Mouse (Mus musculus) liver, postnatal 0 days (tissue): ENCODE results near the gene Zyx. TPM values are rescaled to one million over a fixed set of nuclear protein-coding genes. Genes with fewer than 3 reads are reported as not detected.
A peak's percentile ranks its signal among the peaks of the same experiment; 100 is the strongest.

ENCODE experiments used
- ATAC-seq: fragments of 200-750 bp; cut with Nextera tagmentation; 2 replicates; pipeline ENCODE4 v1.8.0; 2017; ENCODE audit warnings: mild to moderate bottlenecking, moderate library complexity
- DNase-seq: peaks from one replicate; pipeline ENCODE4 v3.0.0-alpha.2; 2016
- H3K27ac ChIP-seq: fragments of 300-500 bp; sonication (generic); 2 replicates; pipeline ENCODE4 v1.5.1; 2014; ENCODE audit warnings: antibody characterized with exemption, moderate library complexity, mild to moderate bottlenecking, low read depth
- H3K27me3 ChIP-seq: fragments of 300-500 bp; sonication (generic); 2 replicates; pipeline ENCODE4 v1.6.1; 2014; ENCODE audit warnings: low read length, control low read depth, mixed read lengths; ENCODE audit not compliant: insufficient read depth
- H3K36me3 ChIP-seq: fragments of 300-500 bp; sonication (generic); replicated peaks from 2 replicates; pipeline ENCODE4 v1.6.1; 2014; ENCODE audit warnings: mild to moderate bottlenecking, control low read depth, low read length, moderate library complexity, mixed read lengths; ENCODE audit not compliant: insufficient read depth
- H3K4me1 ChIP-seq: fragments of 300-500 bp; sonication (generic); 2 replicates; pipeline ENCODE4 v1.6.1; 2014; ENCODE audit warnings: antibody characterized with exemption, mild to moderate bottlenecking, control low read depth; ENCODE audit not compliant: insufficient read depth
- H3K4me2 ChIP-seq: fragments of 300-500 bp; sonication (generic); 2 replicates; pipeline ENCODE4 v1.6.1; 2014; ENCODE audit warnings: low read depth, mild to moderate bottlenecking, low read length, moderate library complexity, mixed read lengths
- H3K4me3 ChIP-seq: fragments of 300-500 bp; sonication (generic); 2 replicates; pipeline ENCODE4 v1.5.1; 2014; ENCODE audit warnings: low read depth, low read length
- H3K9ac ChIP-seq: fragments of 300-500 bp; sonication (generic); replicated peaks from 2 replicates; pipeline ENCODE4 v1.6.1; 2014; ENCODE audit warnings: mild to moderate bottlenecking, moderate library complexity
- H3K9me3 ChIP-seq: fragments of 300-500 bp; sonication (generic); 2 replicates; pipeline ENCODE4 v1.6.1; 2016; ENCODE audit warnings: mild to moderate bottlenecking, control low read depth, low read length, mixed read lengths
- CTCF ChIP-seq: sonication (generic); IDR thresholded peaks from 2 replicates; pipeline ENCODE4 v1.5.1; 2016; ENCODE audit warnings: antibody characterized with exemption, low read depth
- EP300 ChIP-seq: IDR thresholded peaks from 2 replicates; pipeline ENCODE4 v1.6.1; 2016; ENCODE audit warnings: antibody characterized with exemption, low read depth, mild to moderate bottlenecking
- WGBS: fragments of 180-500 bp; shearing (Covaris S2); extraction: QIAGEN DNeasy Blood & Tissue Kit; methylation state at CpG from one replicate; pipeline ENCODE4 v1.1.7; 2014; ENCODE audit not compliant: insufficient replicate concordance; 5-methylcytosine and 5-hydroxymethylcytosine counted together
- polyA plus RNA-seq: library from polyadenylated mRNA; unstranded; fragments of >200 nt; fragmentation: Nextera tagmentation; extraction: Ambion mirVana; gene quantifications from 2 replicates; pipeline ENCODE4 v1.2.1, GENCODE M21; 2015

Zyx gene
- polyA plus RNA-seq, 1 experiment from 2014 or later, result 55.3 TPM

GRCm38 (mm10) chr6:42339189-42339588, 10.2 kb upstream of the Zyx start:
- 53% methylated on average over 2 of the region's 2 CpGs for WGBS
- ATAC-seq (no peak), DNase-seq (no peak)
- Histone ChIP-seq H3K9ac (no peak overlapping the region), H3K4me1 (no peaks in the 10 kb centered on the region), H3K9me3 (no peaks in the 10 kb centered on the region), H3K36me3 (no peaks in the 10 kb centered on the region), H3K27me3 (no peaks in the 10 kb centered on the region), H3K4me3 (no peak overlapping the region), H3K27ac (no peak overlapping the region), H3K4me2 (no peak overlapping the region)
- TF ChIP-seq CTCF (no peak), EP300 (no peak)

GRCm38 (mm10) chr6:42339981-42340380, 9.4 kb upstream of the Zyx start:
- H3K4me1 ChIP-seq, result 0 out of 2 replicates have a peak, but pooled peaks cover 2% of the 10 kb centered on the region
- H3K4me3 ChIP-seq, result no peak overlapping the region
- TF ChIP-seq CTCF, result no peak
- TF ChIP-seq EP300, result no peak
- H3K27ac ChIP-seq, result no peak overlapping the region
- no peaks in the 10 kb centered on the region for H3K36me3 ChIP-seq
- WGBS, result 69% methylated on average over 5 of the region's 5 CpGs
- no peak overlapping the region for H3K9ac ChIP-seq
- no peaks in the 10 kb centered on the region for H3K9me3 ChIP-seq
- H3K4me2 ChIP-seq, result no peak overlapping the region
- no peak for DNase-seq
- ATAC-seq, result no peak
- no peaks in the 10 kb centered on the region for H3K27me3 ChIP-seq

GRCm38 (mm10) chr6:42342171-42342570, 7.3 kb upstream of the Zyx start:
- ATAC-seq (no peak), DNase-seq (no peak)
- no peaks in the 10 kb centered on the region for H3K36me3 ChIP-seq
- TF ChIP-seq CTCF, result no peak
- TF ChIP-seq EP300, result no peak
- no peaks in the 10 kb centered on the region for H3K9me3 ChIP-seq
- 0 out of 2 replicates have a peak, but pooled peaks cover 2% of the 10 kb centered on the region for H3K4me1 ChIP-seq
- no peaks in the 10 kb centered on the region for H3K27me3 ChIP-seq
- H3K4me2 ChIP-seq, result no peak overlapping the region
- H3K9ac ChIP-seq, result no peak overlapping the region
- H3K27ac ChIP-seq, result no peak overlapping the region
- H3K4me3 ChIP-seq, result no peak overlapping the region
- 46% methylated on average over 1 of the region's 1 CpGs for WGBS

- Histone ChIP-seq H3K4me2 (no peak overlapping the region), H3K4me1 (peaks cover 4% of the 10 kb centered on the region), H3K27me3 (no peaks in the 10 kb centered on the region), H3K36me3 (no peaks in the 10 kb centered on the region), H3K27ac (peak overlapping the region; percentile 55), H3K9ac (no peak overlapping the region), H3K4me3 (no peak overlapping the region), H3K9me3 (no peaks in the 10 kb centered on the region)
- no peak for TF ChIP-seq EP300
- TF ChIP-seq CTCF, result no peak
- DNase-seq, result no peak
- no peak for ATAC-seq
- WGBS, result 61% methylated on average over 9 of the region's 9 CpGs
Measured at GRCm38 (mm10) chr6:42343361-42344120, 5.9 kb upstream of the Zyx start.

GRCm38 (mm10) chr6:42344255-42344654, 5.2 kb upstream of the Zyx start:
- H3K36me3 ChIP-seq, result no peaks in the 10 kb centered on the region
- DNase-seq (no peak), ATAC-seq (no peak)
- no peaks in the 10 kb centered on the region for H3K9me3 ChIP-seq
- no peak overlapping the region for H3K4me3 ChIP-seq
- H3K9ac ChIP-seq, result no peak overlapping the region
- no peaks in the 10 kb centered on the region for H3K27me3 ChIP-seq
- WGBS, result 60% methylated on average over 1 of the region's 1 CpGs
- H3K4me1 ChIP-seq, result peaks cover 8% of the 10 kb centered on the region
- peak overlapping the region; percentile 55 for H3K27ac ChIP-seq
- no peak overlapping the region for H3K4me2 ChIP-seq
- TF ChIP-seq EP300, result no peak
- no peak for TF ChIP-seq CTCF

- TF ChIP-seq EP300 (no peak), CTCF (no peak)
- Histone ChIP-seq H3K27me3 (no peaks in the 10 kb centered on the region), H3K9ac (peak overlapping the region; percentile 92), H3K4me2 (peak overlapping the region; percentile 89), H3K27ac (no peak overlapping the region), H3K36me3 (peaks cover 7% of the 10 kb centered on the region; the same call in 1 of the 2 replicates), H3K4me3 (peak overlapping the region; percentile 87; the same call in 1 of the 2 replicates), H3K9me3 (no peaks in the 10 kb centered on the region), H3K4me1 (peaks cover 30% of the 10 kb centered on the region)
- WGBS, result 38% methylated on average over 12 of the region's 12 CpGs
- DNase-seq (no peak), ATAC-seq (no peak)
Measured at GRCm38 (mm10) chr6:42348281-42349005, 987 bp upstream of the Zyx start.
